ENCODE assay signal across 8 mouse cellular contexts in genomic region chr2:128211022-128211880, GRCm38 (mm10).
DNase-seq lines count a peak whose midpoint lies in the region; ATAC-seq lines count a peak whose summit lies in the region.
"Had no signal": no experiment of that assay in that cellular context is flagged by ENCODE, and none has a peak within 500 bp of the region (broad histone marks: within the 10 kb centered on the region; RNA-seq: fewer than 3 reads in every experiment).

No protein-coding gene starts in this region.

- H3K4me3 ChIP-seq in intestine, embryonic 15.5 days (replicated peaks): no peak overlapping the region
- H3K4me3 ChIP-seq: myocyte had no signal

- H3K36me3 ChIP-seq in intestine, embryonic 15.5 days: no peaks in the 10 kb centered on the region

- no peak overlapping the region for H3K9ac ChIP-seq in intestine, embryonic 15.5 days

- peaks cover 15% of the 10 kb centered on the region for H3K4me1 ChIP-seq in intestine, embryonic 15.5 days (replicated peaks)

- H3K27me3 ChIP-seq in intestine, embryonic 15.5 days (replicated peaks): no peaks in the 10 kb centered on the region

- WGBS in intestine, embryonic 15.5 days: 19% methylated on average over 19 of the region's 19 CpGs

- DNase-seq in MN1 (ENCODE audit: low spot score): peak; percentile 47
- peak; percentile 33 for DNase-seq in embryo, embryonic 9.5 days (ENCODE audit: extremely low spot score)
- DNase-seq in lung, postnatal 10 days: peak; percentile 27
- peak; percentile 36 for DNase-seq in yolk sac, embryonic 10.5 days (ENCODE audit: low spot score)
- no peak for DNase-seq in right cerebral cortex, postnatal 14 days
- DNase-seq in layer of hippocampus, postnatal 14 days (ENCODE audit: low spot score in 2 of 2): no peak

- H3K27ac ChIP-seq in intestine, embryonic 15.5 days: no peak overlapping the region

- peak overlapping the region; percentile 51 for H3K4me2 ChIP-seq in intestine, embryonic 15.5 days (replicated peaks)

- ATAC-seq in intestine, embryonic 15.5 days: peak; percentile 81

- H3K9me3 ChIP-seq in intestine, embryonic 15.5 days: no peaks in the 10 kb centered on the region

Comparison
In these comparisons a context has a peak if more than half of its experiments do, and no peak if none do; other contexts are left out.
1. DNase-seq: peak in MN1 (single experiment), embryo, embryonic 9.5 days (single experiment), lung, postnatal 10 days (single experiment) and yolk sac, embryonic 10.5 days (single experiment); none in right cerebral cortex, postnatal 14 days (single experiment) and layer of hippocampus, postnatal 14 days (0 of 2).